Mouse (Mus musculus): ENCODE results near the gene Cacfd1. TPM values are rescaled to one million over a fixed set of nuclear protein-coding genes. Genes with fewer than 3 reads are reported as not detected.

Cacfd1 gene
- polyA plus RNA-seq (2015; fragmentation: Illumina TruSeq; extraction: RNeasy Lipid Tissue Mini Kit (QIAGEN cat#74804); ENCODE audit: low read depth, low replicate concordance) = 44.5 TPM

DNA sequence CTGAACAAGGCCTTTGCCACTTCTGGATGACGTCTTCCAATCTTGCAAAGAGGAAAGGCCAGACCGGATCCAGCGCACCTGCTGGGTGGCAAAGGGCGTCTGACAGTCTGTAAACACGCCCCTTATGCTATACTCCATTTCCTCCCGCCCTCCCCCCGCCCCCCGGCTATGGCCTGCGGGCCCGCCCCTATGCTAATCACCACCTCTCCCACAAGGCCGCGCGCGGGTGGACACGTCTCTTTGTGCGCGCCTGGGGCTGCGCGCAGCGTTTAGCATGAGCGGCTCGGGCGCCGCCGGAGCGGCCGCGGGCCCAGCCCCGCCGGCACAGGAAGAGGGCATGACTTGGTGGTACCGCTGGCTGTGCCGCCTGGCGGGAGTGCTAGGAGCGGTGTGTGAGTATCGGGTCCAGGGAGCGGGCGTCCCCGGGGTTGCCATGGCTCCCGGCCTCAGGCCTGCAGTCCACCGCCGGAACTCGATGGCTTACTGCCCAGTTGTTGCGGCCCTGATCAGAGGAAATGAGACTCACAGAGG is at the start of gene Cacfd1:
Gene Cacfd1 (plus strand): TSS at position 213 of the 531 bp plus-strand sequence.

DNA sequence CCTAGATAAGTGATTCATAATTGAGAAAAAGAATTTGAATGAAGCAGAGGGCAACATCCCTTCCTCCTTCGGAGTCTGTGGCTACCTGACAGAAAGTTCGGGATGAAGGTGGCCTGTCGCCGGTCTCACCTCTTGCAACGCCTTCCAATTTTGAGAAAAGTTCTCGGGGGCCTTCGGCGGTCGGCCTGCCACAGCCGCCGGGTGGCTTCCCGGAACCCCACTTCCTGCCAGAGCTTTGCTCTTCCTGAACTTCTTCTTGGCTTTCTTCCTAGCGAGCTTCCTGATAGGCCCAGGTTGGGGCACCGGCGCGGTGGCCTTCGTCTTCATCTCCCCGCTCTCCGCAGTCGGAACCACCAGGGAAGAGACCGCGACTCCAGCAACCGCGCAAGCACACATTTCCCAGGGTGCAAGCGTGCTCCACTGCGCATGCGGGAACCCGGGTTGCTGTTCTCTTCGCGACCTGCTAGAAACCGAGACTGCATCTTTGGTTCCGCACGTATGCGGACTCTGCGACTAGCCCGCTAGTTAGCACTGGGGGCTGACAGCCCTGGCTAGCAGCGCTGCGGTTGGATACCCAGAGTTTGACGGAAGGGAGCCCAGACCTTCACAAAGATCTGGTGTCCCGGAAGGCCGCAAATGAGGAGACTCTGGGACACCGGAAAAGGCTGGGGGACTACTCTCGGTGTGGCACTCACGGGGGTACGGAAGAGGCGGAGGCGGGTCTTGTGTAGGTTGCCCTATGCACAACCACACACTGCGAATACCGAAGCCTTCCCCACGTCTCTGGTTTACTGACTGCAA is 45.6 kb upstream of the Cacfd1 start, which contains the start of gene Rexo4:
Gene Rexo4 (minus strand): TSS at position 464 of the 801 bp plus-strand sequence.

DNA sequence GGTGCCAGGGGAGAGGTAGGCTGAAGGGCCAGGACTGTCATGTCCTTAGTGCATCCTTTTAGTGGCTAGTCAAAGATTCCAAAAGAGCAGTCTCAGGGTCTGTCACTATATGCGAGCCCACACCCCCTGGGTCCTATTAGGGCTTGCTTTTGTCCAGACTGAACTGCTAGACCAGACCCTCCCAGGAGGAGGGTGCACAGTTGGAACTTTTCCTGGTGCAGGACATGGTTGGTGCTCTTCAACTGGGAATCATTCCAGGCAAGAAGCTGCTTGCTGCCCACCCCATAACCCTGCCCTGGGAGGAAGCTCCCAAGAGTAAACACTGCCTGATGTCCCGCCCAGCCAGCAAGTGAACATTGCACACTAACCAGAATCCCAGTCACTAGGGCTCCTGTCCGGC is 36.6 kb upstream of the Cacfd1 start, which contains the start of gene Adamts13:
Gene Adamts13 (plus strand): TSS at position 301 of the 400 bp plus-strand sequence.

DNA sequence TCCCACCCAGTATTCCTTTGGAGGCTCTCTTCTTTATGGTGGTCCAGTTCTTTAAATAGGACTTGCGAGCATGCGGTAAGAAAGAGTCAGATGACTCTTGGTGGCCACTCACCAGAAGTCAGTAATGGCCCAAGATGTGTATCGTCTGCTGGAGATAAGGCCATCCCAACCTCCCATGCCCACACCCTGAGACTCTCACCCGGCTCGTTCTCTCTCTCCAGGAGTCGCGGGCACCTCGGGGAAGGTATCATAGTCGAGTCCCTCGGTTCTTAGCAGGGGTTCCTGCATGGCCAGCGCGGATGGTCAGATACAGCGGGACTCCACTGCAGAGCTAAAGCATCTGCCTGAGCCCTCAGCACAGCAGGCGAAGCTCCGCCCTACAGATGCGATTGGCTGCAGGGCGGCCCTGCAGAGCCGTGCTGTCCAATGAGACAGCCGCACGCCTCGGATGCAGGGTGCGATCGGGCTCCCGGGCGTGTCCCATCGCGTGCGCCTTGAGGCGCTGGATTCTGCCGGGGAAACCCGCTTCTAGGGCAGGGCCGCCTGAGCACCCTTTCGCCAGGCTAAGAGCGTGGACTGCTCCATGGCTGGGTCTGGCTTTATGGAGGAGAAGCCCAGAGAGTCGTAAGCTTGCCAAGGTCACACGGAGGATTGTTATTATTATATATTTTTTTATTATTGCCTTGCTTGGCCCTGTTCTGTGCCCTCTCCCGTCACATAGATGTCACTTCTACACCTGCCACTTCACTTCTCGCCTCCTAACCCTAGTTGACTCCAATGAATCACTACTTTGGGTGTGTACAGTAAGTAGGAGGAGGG is 18.1 kb downstream of the Cacfd1 start, which contains the start of gene Slc2a6:
Gene Slc2a6 (minus strand): TSS at position 381 of the 819 bp plus-strand sequence.

Other genes with a start within 250 kb of the Cacfd1 start
- gene Abo, start 144.9 kb upstream of the Cacfd1 start, polyA plus RNA-seq (2015; fragmentation: Illumina TruSeq; extraction: RNeasy Lipid Tissue Mini Kit (QIAGEN cat#74804); ENCODE audit: low read depth, low replicate concordance) = not detected
- gene Surf6, start 107.0 kb upstream of the Cacfd1 start, polyA plus RNA-seq (2015; fragmentation: Illumina TruSeq; extraction: RNeasy Lipid Tissue Mini Kit (QIAGEN cat#74804); ENCODE audit: low read depth, low replicate concordance) = 20.5 TPM
- gene Med22, start 99.2 kb upstream of the Cacfd1 start, polyA plus RNA-seq (2015; fragmentation: Illumina TruSeq; extraction: RNeasy Lipid Tissue Mini Kit (QIAGEN cat#74804); ENCODE audit: low read depth, low replicate concordance) = 54.1 TPM
- gene Rpl7a, start 99.2 kb upstream of the Cacfd1 start, polyA plus RNA-seq (2015; fragmentation: Illumina TruSeq; extraction: RNeasy Lipid Tissue Mini Kit (QIAGEN cat#74804); ENCODE audit: low read depth, low replicate concordance) = 866 TPM
- 68.7 TPM for gene Surf2, start 93.6 kb upstream of the Cacfd1 start, polyA plus RNA-seq (2015; fragmentation: Illumina TruSeq; extraction: RNeasy Lipid Tissue Mini Kit (QIAGEN cat#74804); ENCODE audit: low read depth, low replicate concordance)
- 161 TPM for gene Surf1, start 93.4 kb upstream of the Cacfd1 start, polyA plus RNA-seq (2015; fragmentation: Illumina TruSeq; extraction: RNeasy Lipid Tissue Mini Kit (QIAGEN cat#74804); ENCODE audit: low read depth, low replicate concordance)
- gene Surf4, start 76.0 kb upstream of the Cacfd1 start, polyA plus RNA-seq (2015; fragmentation: Illumina TruSeq; extraction: RNeasy Lipid Tissue Mini Kit (QIAGEN cat#74804); ENCODE audit: low read depth, low replicate concordance) = 51.1 TPM
- not detected for gene Stkld1, start 75.9 kb upstream of the Cacfd1 start, polyA plus RNA-seq (2015; fragmentation: Illumina TruSeq; extraction: RNeasy Lipid Tissue Mini Kit (QIAGEN cat#74804); ENCODE audit: low read depth, low replicate concordance)
- 66.6 TPM for gene Rexo4, start 45.5 kb upstream of the Cacfd1 start, polyA plus RNA-seq (2015; fragmentation: Illumina TruSeq; extraction: RNeasy Lipid Tissue Mini Kit (QIAGEN cat#74804); ENCODE audit: low read depth, low replicate concordance)
- 4.2 TPM for gene Adamts13, start 36.5 kb upstream of the Cacfd1 start, polyA plus RNA-seq (2015; fragmentation: Illumina TruSeq; extraction: RNeasy Lipid Tissue Mini Kit (QIAGEN cat#74804); ENCODE audit: low read depth, low replicate concordance)
- 21.4 TPM for gene Slc2a6, start 18.1 kb downstream of the Cacfd1 start, polyA plus RNA-seq (2015; fragmentation: Illumina TruSeq; extraction: RNeasy Lipid Tissue Mini Kit (QIAGEN cat#74804); ENCODE audit: low read depth, low replicate concordance)
- gene Mymk, start 62.3 kb downstream of the Cacfd1 start, polyA plus RNA-seq (2015; fragmentation: Illumina TruSeq; extraction: RNeasy Lipid Tissue Mini Kit (QIAGEN cat#74804); ENCODE audit: low read depth, low replicate concordance) = not detected
- gene Adamtsl2, start 69.5 kb downstream of the Cacfd1 start, polyA plus RNA-seq (2015; fragmentation: Illumina TruSeq; extraction: RNeasy Lipid Tissue Mini Kit (QIAGEN cat#74804); ENCODE audit: low read depth, low replicate concordance) = 16.1 TPM
- 85.0 TPM for gene Fam163b, start 132.6 kb downstream of the Cacfd1 start, polyA plus RNA-seq (2015; fragmentation: Illumina TruSeq; extraction: RNeasy Lipid Tissue Mini Kit (QIAGEN cat#74804); ENCODE audit: low read depth, low replicate concordance)
- 0.40 TPM for gene Dbh, start 155.3 kb downstream of the Cacfd1 start, polyA plus RNA-seq (2015; fragmentation: Illumina TruSeq; extraction: RNeasy Lipid Tissue Mini Kit (QIAGEN cat#74804); ENCODE audit: low read depth, low replicate concordance)
- 8.9 TPM for gene Sardh, start 238.4 kb downstream of the Cacfd1 start, polyA plus RNA-seq (2015; fragmentation: Illumina TruSeq; extraction: RNeasy Lipid Tissue Mini Kit (QIAGEN cat#74804); ENCODE audit: low read depth, low replicate concordance)